Mouse (Mus musculus): ENCODE measurements around the gene Crtac1.

Gene Crtac1

GRCm38 (mm10) chr19:42284178-42284577 is 147.4 kb downstream of the Crtac1 start:
- no peak for DNase-seq (ENCODE audit: low spot score in 2 of 2)

GRCm38 (mm10) chr19:42279611-42280010 is 152.0 kb downstream of the Crtac1 start:
- DNase-seq (ENCODE audit: low spot score in 2 of 2): no peak

GRCm38 (mm10) chr19:42278461-42278860 is 153.1 kb downstream of the Crtac1 start:
- no peak for DNase-seq (ENCODE audit: low spot score in 2 of 2)

- DNase-seq (ENCODE audit: low spot score in 2 of 2): no peak
Observed at GRCm38 (mm10) chr19:42277288-42277687, 154.3 kb downstream of the Crtac1 start.

- peak; percentile 52 to 76 for DNase-seq (ENCODE audit: low spot score in 2 of 2)
Observed at GRCm38 (mm10) chr19:42272003-42272963, 159.3 kb downstream of the Crtac1 start.

GRCm38 (mm10) chr19:42271182-42271581 is 160.4 kb downstream of the Crtac1 start:
- DNase-seq (ENCODE audit: low spot score in 2 of 2): no peak

GRCm38 (mm10) chr19:42270119-42270518 is 161.5 kb downstream of the Crtac1 start:
- DNase-seq (ENCODE audit: low spot score in 2 of 2): no peak

- DNase-seq (ENCODE audit: low spot score in 2 of 2): no peak
Observed at GRCm38 (mm10) chr19:42268337-42268736, 163.2 kb downstream of the Crtac1 start.

- no peak for DNase-seq (ENCODE audit: low spot score in 2 of 2)
Observed at GRCm38 (mm10) chr19:42263524-42263923, 168.1 kb downstream of the Crtac1 start.

- no peak for DNase-seq (ENCODE audit: low spot score in 2 of 2)
Observed at GRCm38 (mm10) chr19:42260486-42260885, 171.1 kb downstream of the Crtac1 start.

- DNase-seq (ENCODE audit: low spot score in 2 of 2): no peak
Observed at GRCm38 (mm10) chr19:42258596-42258995, 173.0 kb downstream of the Crtac1 start.

GRCm38 (mm10) chr19:42258031-42258430 is 173.6 kb downstream of the Crtac1 start:
- DNase-seq (ENCODE audit: low spot score in 2 of 2): no peak

GRCm38 (mm10) chr19:42257241-42257635 is 174.3 kb downstream of the Crtac1 start:
- DNase-seq (ENCODE audit: low spot score in 2 of 2): no peak

GRCm38 (mm10) chr19:42256611-42257240 is 174.9 kb downstream of the Crtac1 start:
- no peak for DNase-seq (ENCODE audit: low spot score in 2 of 2)

GRCm38 (mm10) chr19:42255784-42256610 is 175.6 kb downstream of the Crtac1 start:
- DNase-seq (ENCODE audit: low spot score in 2 of 2): peak; percentile 8 to 34

GRCm38 (mm10) chr19:42255438-42255783 is 176.2 kb downstream of the Crtac1 start:
- DNase-seq (ENCODE audit: low spot score in 2 of 2): no peak

GRCm38 (mm10) chr19:42249976-42250914 is 181.3 kb downstream of the Crtac1 start:
- no peak for DNase-seq (ENCODE audit: low spot score in 2 of 2)

- DNase-seq (ENCODE audit: low spot score in 2 of 2): no peak
Observed at GRCm38 (mm10) chr19:42247519-42247918, 184.1 kb downstream of the Crtac1 start, which contains the start of gene Golga7b. Golga7b (plus strand) TSS chr19:42247574.

- no peak for DNase-seq (ENCODE audit: low spot score in 2 of 2)
Observed at GRCm38 (mm10) chr19:42246626-42247025, 185.0 kb downstream of the Crtac1 start.

GRCm38 (mm10) chr19:42243401-42243800 is 188.2 kb downstream of the Crtac1 start:
- DNase-seq (ENCODE audit: low spot score in 2 of 2): no peak

- DNase-seq (ENCODE audit: low spot score in 2 of 2): no peak
Observed at GRCm38 (mm10) chr19:42240881-42241280, 190.7 kb downstream of the Crtac1 start.

Measured in urinary bladder, adult 18-20 months (tissue).